Mouse (Mus musculus) 3134 (cell line): ENCODE measurements around the gene Gjb6.

ENCODE experiments used
- DNase-seq: peaks from one replicate; pipeline ENCODE4 v3.0.0-alpha.2; 2011; ENCODE audit warnings: low spot score; ENCODE audit not compliant: insufficient read length; ENCODE audit errors: extremely low read depth

Gene Gjb6

DNA sequence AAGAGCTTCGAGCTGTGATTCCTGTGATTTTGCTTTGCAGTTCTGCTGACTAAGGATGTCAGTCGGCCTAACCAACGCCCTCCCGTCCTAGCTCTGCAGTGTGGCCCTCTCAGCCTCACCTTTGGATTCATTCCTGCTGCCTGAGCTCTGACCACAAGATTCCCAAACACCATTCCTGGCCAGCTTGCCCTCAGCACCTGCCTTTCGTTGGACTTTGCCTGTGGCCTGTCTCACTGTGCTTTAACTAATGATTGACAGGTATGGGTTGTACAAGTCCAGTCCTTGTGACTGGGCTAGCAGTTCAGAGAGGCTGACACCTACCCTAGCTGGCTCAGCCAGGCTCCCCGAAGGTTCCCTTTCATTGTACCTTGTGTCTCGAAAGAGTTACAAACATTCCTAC, 44.3 kb downstream of the Gjb6 start:
- DNase-seq = no peak

DNA sequence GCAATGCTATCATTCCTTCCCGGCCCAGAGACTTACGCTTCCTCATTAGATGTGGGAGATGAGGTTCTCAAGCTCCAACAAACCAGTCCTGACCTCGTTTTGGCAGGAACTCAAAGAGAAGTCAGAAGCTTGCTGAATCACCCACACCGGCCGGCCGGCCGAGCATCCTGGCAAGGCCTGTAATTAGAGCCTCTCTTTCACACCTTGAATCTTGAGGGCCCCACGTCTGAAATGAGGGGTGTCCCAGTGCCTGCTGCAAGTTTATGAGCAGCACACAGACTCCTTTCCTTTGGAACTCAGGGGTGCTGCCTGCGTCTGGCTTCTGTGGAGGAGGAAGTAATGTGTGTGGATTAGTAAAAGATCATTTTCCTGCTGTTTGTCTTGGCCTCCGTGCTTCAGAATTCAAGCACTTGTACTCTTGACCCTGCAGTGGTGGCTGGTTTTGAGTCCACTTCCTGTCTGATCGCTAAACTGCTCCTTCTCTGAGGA, 49.2 kb downstream of the Gjb6 start:
- peak; percentile 56 for DNase-seq

DNA sequence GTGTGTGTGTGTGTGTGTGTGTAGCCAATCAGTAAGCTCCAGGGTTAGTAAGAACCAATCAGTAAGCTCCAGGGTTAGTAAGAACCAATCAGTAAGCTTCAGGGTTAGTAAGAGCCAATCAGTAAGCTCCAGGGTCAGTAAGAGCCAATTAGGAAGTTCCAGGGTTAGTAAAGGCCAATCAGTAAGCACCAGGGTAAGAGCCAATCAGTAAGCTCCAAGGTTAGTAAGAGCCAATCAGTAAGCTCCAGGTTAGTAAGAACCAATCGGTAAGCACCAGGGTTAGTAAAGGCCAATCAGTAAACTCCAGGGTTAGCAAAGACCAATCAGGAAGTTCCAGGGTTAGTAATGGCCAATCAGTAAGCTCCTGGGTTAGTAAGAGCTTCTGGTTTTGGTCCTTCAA, 50.5 kb downstream of the Gjb6 start:
- DNase-seq = no peak

DNA sequence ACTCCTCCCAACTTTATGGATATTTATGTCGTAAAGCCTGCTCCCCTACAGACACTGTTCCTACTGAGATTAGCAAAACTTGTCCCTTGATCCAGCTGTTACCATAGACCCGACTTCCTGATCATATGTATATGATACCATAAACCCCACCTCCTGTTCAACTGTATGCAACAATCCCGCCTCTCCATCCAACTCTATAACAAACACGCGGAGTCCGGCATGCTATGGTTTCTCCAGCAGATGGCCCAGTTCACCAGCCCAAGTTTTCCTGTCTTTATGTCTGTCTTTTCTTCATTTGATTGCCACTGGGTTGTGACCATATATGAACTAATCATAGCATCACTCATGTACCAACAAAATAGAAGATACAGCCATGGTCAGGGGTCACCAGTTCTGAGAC, 57.9 kb downstream of the Gjb6 start:
- DNase-seq = no peak
